In genomic region chr5:99402297-99402696, GRCm38 (mm10) we compare ENCODE assay signal across 13 mouse cellular contexts.
DNase-seq lines count a peak whose midpoint lies in the region; ATAC-seq lines count a peak whose summit lies in the region.
"Had no signal": no experiment of that assay in that cellular context is flagged by ENCODE, and none has a peak within 500 bp of the region (broad histone marks: within the 10 kb centered on the region; RNA-seq: fewer than 3 reads in every experiment).

No protein-coding gene starts in this region.

- H3K9ac ChIP-seq in liver, embryonic 13.5 days: no peak overlapping the region
- H3K9ac ChIP-seq in forebrain, embryonic 13.5 days: no peak overlapping the region

- H3K4me2 ChIP-seq in liver, embryonic 13.5 days: no peak overlapping the region
- peak overlapping the region; percentile 20; the same call in 1 of the 2 replicates for H3K4me2 ChIP-seq in forebrain, embryonic 13.5 days

- 0 out of 2 replicates have a peak, but pooled peaks have one; percentile 3 for ATAC-seq in liver, embryonic 13.5 days (ENCODE audit: low read depth)
- ATAC-seq in forebrain, embryonic 13.5 days: peak; percentile 83

- H3K27me3 ChIP-seq in liver, embryonic 13.5 days: no peaks in the 10 kb centered on the region
- H3K27me3 ChIP-seq in forebrain, embryonic 13.5 days: no peaks in the 10 kb centered on the region
- peaks cover 100% of the 10 kb centered on the region for H3K27me3 ChIP-seq in midbrain, embryonic 10.5 days (ENCODE audit: low read depth, poor library complexity, severe bottlenecking)

- no peaks in the 10 kb centered on the region for H3K9me3 ChIP-seq in liver, embryonic 13.5 days (replicated peaks)
- no peaks in the 10 kb centered on the region for H3K9me3 ChIP-seq in forebrain, embryonic 13.5 days (replicated peaks)
- no peaks in the 10 kb centered on the region for H3K9me3 ChIP-seq in midbrain, embryonic 10.5 days (replicated peaks)

- no peak overlapping the region for H3K27ac ChIP-seq in liver, embryonic 13.5 days
- peak overlapping the region; percentile 51 for H3K27ac ChIP-seq in forebrain, embryonic 13.5 days
- H3K27ac ChIP-seq in midbrain, embryonic 10.5 days (replicated peaks): 0 out of 2 replicates have a peak overlapping the region, but pooled peaks have one; percentile 43

- DNase-seq in liver, embryonic 13.5 days: no peak
- DNase-seq in liver: no peak
- no peak for DNase-seq in midbrain, embryonic 10.5 days (ENCODE audit: low spot score)
- DNase-seq in gastrocnemius, postnatal 10 days: no peak
- DNase-seq in natural killer cell, adult 2 months (ENCODE audit: low spot score in 2 of 2): no peak
- no peak for DNase-seq in cerebellum, postnatal 10 days
- DNase-seq: adrenal gland, postnatal 36 days; cerebellum, adult 11-12 months; kidney, adult 18-20 months; lung, adult 2 months; right cerebral cortex, adult 18-20 months; thymus, postnatal 14 days had no signal

- no peaks in the 10 kb centered on the region for H3K36me3 ChIP-seq in liver, embryonic 13.5 days
- no peaks in the 10 kb centered on the region for H3K36me3 ChIP-seq in forebrain, embryonic 13.5 days (ENCODE audit: poor library complexity, severe bottlenecking)
- no peaks in the 10 kb centered on the region for H3K36me3 ChIP-seq in midbrain, embryonic 10.5 days

- H3K4me3 ChIP-seq in liver, embryonic 13.5 days (replicated peaks): no peak overlapping the region
- H3K4me3 ChIP-seq in forebrain, embryonic 13.5 days: no peak overlapping the region
- peak overlapping the region; percentile 14; the same call in 1 of the 2 replicates for H3K4me3 ChIP-seq in midbrain, embryonic 10.5 days

- H3K4me1 ChIP-seq in liver, embryonic 13.5 days (replicated peaks): peaks cover 44% of the 10 kb centered on the region
- peaks cover 44% of the 10 kb centered on the region for H3K4me1 ChIP-seq in forebrain, embryonic 13.5 days
- peaks cover 74% of the 10 kb centered on the region for H3K4me1 ChIP-seq in midbrain, embryonic 10.5 days

- 45% methylated on average over 7 of the region's 7 CpGs for WGBS in liver, embryonic 13.5 days (ENCODE audit: insufficient replicate concordance)
- 16% methylated on average over 7 of the region's 7 CpGs for WGBS in forebrain, embryonic 13.5 days
- WGBS in midbrain, embryonic 10.5 days: 9% methylated on average over 7 of the region's 7 CpGs
